Mouse (Mus musculus): Measurements from ENCODE around the gene Dixdc1. TPM values are rescaled to one million over a fixed set of nuclear protein-coding genes. Genes with fewer than 3 reads are reported as not detected.
A peak's percentile ranks its signal among the peaks of the same experiment; 100 is the strongest.
"Not testable (repeated sequence)": the region's sequence is repeated elsewhere in the genome, so short reads cannot be mapped to it uniquely, and the experiment has no call there.

The Dixdc1 gene
- polyA plus RNA-seq, 1 experiment from 2014 or later, result 20.2 TPM

DNA sequence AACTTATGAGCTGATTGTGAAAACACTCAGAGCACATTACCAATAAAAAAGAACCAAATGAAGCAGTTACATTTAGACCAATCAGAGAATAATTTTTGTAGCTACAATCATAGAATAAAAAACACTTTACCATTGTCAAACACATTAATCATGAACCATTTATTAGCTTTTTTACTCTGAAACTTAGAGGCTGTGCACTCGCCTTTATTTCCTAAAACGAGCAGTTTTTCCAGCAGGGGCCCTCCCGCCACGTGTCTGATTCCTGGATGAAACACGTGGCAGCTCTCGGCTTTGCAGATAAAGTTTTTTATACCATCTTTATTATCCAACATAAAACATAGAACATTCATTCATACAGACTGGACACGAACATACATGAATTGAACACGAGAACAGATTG is 108.4 kb downstream of the Dixdc1 start:
- peaks cover 14% of the 10 kb centered on the region for H3K36me3 ChIP-seq
- H3K27ac ChIP-seq; H3K9ac ChIP-seq; H3K4me1 ChIP-seq; H3K9me3 ChIP-seq; H3K4me3 ChIP-seq; ATAC-seq (ENCODE audit: insufficient number of reproducible peaks, insufficient read depth, low FRiP score, low TSS enrichment); H3K4me2 ChIP-seq (replicated peaks); H3K27me3 ChIP-seq: not testable (repeated sequence)
- 90% methylated on average over 6 of the region's 8 CpGs for WGBS

DNA sequence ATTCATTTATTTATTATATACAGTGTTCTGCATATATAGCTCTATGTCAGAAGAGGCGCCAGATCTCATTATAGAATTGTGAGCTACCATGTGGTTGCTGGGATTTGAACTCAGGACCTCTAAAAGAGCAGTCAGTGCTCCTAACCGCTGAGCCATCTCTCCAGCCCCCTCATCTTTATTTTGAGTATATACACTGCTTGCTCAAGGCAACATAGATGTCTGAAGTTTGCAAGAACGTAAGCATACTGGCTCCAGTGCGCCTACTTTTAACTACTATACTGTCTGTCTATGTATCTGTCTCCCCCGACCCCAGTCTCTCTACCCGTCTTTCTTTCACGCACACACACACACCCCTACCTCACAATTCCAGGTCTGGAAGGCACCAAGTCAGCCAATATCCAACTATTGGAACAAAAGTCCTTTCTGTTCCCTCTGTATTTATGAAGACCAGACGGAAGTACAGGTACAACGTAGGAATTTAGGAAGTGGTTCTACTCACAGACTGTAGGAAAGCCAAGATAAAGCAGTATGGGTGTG is 121.5 kb downstream of the Dixdc1 start:
- Histone ChIP-seq H3K9me3 (no peaks in the 10 kb centered on the region), H3K4me1 (peaks cover 8% of the 10 kb centered on the region; the same call in 1 of the 2 replicates), H3K27ac (no peak overlapping the region), H3K4me3 (peak overlapping the region; percentile 98), H3K4me2 (replicated peaks) (peak overlapping the region; percentile 71), H3K36me3 (peaks cover 22% of the 10 kb centered on the region), H3K9ac (no peak overlapping the region), H3K27me3 (no peaks in the 10 kb centered on the region)
- no peak for ATAC-seq (ENCODE audit: insufficient number of reproducible peaks, insufficient read depth, low FRiP score, low TSS enrichment)
- WGBS, result 62% methylated on average over 9 of the region's 9 CpGs

DNA sequence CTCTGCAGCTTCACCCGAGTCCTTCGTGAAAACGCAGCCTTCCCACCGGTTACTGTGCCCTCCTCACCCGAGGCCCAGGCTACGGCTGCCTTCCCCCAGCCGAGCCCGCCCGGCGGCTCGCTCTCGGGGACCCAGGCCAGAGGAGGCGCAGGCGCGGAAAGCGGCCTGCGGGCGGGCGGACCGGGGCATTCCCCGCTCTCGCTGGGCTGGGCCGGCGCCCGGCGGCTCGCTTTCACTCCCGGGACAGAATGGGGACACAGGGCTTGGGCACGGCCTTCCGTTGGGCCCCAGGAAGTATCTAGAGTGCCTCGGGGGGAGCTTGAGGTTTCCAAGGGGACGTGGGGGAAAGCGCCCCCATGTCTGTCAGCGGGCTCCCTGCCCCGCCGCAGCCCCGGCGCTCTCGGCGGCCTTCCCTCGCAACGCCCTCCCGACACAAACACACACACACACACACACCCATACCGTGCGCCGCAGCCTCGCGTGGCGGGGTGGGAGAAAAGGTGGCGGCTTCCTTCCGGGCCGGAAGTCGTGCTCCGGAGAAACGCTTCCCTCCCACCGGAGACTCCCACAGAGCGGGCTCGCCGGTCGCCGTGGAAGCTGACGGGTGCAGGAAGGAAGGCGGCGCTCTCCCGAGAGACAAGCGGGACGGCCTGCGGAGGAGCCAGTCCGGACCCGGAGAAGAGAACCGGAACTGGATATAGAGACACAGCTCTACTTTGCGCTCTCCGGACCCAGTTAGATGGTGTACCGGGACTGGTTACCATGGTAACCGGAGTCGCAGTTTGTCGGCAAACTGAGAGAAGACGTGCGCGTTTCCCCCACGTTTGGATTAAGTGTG is 122.3 kb downstream of the Dixdc1 start, which contains the start of the genes Pih1d2 and Nkapd1:
Pih1d2 (plus strand) TSS at position 556 of the 838 bp plus-strand sequence.
Nkapd1 (minus strand) TSS at position 699 of the 838 bp plus-strand sequence.
- Histone ChIP-seq H3K27ac (peak within 1 kb of the TSS; percentile 91), H3K4me2 (replicated peaks) (peak within 1 kb of the TSS; percentile 71), H3K9ac (peak within 1 kb of the TSS; percentile 98), H3K27me3 (no peaks in the 10 kb centered on the region), H3K4me3 (peak within 1 kb of the TSS; percentile 98), H3K4me1 (peaks cover 8% of the 10 kb centered on the region; the same call in 1 of the 2 replicates), H3K36me3 (peaks cover 29% of the 10 kb centered on the region), H3K9me3 (no peaks in the 10 kb centered on the region)
- peak; percentile 89 for ATAC-seq (ENCODE audit: insufficient number of reproducible peaks, insufficient read depth, low FRiP score, low TSS enrichment)
- WGBS, result under 1% methylated on average over 68 of the region's 81 CpGs

DNA sequence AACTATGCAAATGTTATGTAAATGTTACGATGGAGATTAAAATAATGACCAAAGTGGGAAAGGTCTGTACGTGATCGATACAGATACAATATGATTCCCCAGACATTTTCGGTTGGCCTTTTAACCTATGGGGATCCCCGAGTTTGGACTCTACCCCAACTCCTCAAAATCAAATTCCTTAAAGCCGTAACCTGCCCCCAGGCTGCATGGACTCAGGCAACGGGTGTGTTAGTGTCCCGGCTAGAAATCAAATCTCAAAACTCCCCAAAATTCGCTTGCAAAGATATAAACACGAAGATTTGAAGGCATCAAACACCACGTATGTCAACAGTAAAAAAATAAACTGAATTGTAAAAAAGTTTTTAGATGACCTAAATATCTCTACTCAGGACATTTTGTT is 123.2 kb downstream of the Dixdc1 start:
- Histone ChIP-seq H3K9me3 (no peaks in the 10 kb centered on the region), H3K4me3 (peak overlapping the region; percentile 98), H3K4me1 (peaks cover 8% of the 10 kb centered on the region; the same call in 1 of the 2 replicates), H3K9ac (peak overlapping the region; percentile 98), H3K4me2 (replicated peaks) (peak overlapping the region; percentile 71), H3K27me3 (no peaks in the 10 kb centered on the region), H3K27ac (no peak overlapping the region), H3K36me3 (peaks cover 36% of the 10 kb centered on the region)
- WGBS, result 36% methylated on average over 11 of the region's 11 CpGs
- no peak for ATAC-seq (ENCODE audit: insufficient number of reproducible peaks, insufficient read depth, low FRiP score, low TSS enrichment)

Other genes starting within 250 kb of the Dixdc1 start
- gene Plet1, start 245.0 kb downstream of the Dixdc1 start, polyA plus RNA-seq (2016; fragmentation: Nextera tagmentation; extraction: Ambion mirVana), result 1.2 TPM in 2 replicates
- 71.9 and 73.6 TPM in 2 replicates for gene Pts, start 210.8 kb downstream of the Dixdc1 start, polyA plus RNA-seq (2016; fragmentation: Nextera tagmentation; extraction: Ambion mirVana)
- 3.3 and 5.1 TPM in 2 replicates for gene Il18, start 184.7 kb downstream of the Dixdc1 start, polyA plus RNA-seq (2016; fragmentation: Nextera tagmentation; extraction: Ambion mirVana)
- 0.12 TPM in 1 of 2 replicates, not detected in the other for gene Bco2, start 184.3 kb downstream of the Dixdc1 start, polyA plus RNA-seq (2016; fragmentation: Nextera tagmentation; extraction: Ambion mirVana)
- gene Tex12, start 178.2 kb downstream of the Dixdc1 start, polyA plus RNA-seq (2016; fragmentation: Nextera tagmentation; extraction: Ambion mirVana), result not detected in 2 replicates
- 240 and 246 TPM in 2 replicates for gene Sdhd, start 135.7 kb downstream of the Dixdc1 start, polyA plus RNA-seq (2016; fragmentation: Nextera tagmentation; extraction: Ambion mirVana)
- gene Timm8b, start 135.6 kb downstream of the Dixdc1 start, polyA plus RNA-seq (2016; fragmentation: Nextera tagmentation; extraction: Ambion mirVana), result 304 and 322 TPM in 2 replicates
- 4.4 and 4.8 TPM in 2 replicates for gene Pih1d2, start 122.2 kb downstream of the Dixdc1 start, polyA plus RNA-seq (2016; fragmentation: Nextera tagmentation; extraction: Ambion mirVana)
- 28.5 and 31.4 TPM in 2 replicates for gene Nkapd1, start 122.1 kb downstream of the Dixdc1 start, polyA plus RNA-seq (2016; fragmentation: Nextera tagmentation; extraction: Ambion mirVana)
- gene Dlat, start 79.7 kb downstream of the Dixdc1 start, polyA plus RNA-seq (2016; fragmentation: Nextera tagmentation; extraction: Ambion mirVana), result 44.4 and 47.4 TPM in 2 replicates
- gene 2310030G06Rik, start 7.0 kb upstream of the Dixdc1 start, polyA plus RNA-seq (2016; fragmentation: Nextera tagmentation; extraction: Ambion mirVana), result 4.5 and 4.6 TPM in 2 replicates
- gene Cryab, start 11.8 kb upstream of the Dixdc1 start, polyA plus RNA-seq (2016; fragmentation: Nextera tagmentation; extraction: Ambion mirVana), result 25.4 and 36.0 TPM in 2 replicates
- gene Hspb2, start 12.8 kb upstream of the Dixdc1 start, polyA plus RNA-seq (2016; fragmentation: Nextera tagmentation; extraction: Ambion mirVana), result 8.5 and 10.1 TPM in 2 replicates
- 10.5 and 12.5 TPM in 2 replicates for gene Fdxacb1, start 28.7 kb upstream of the Dixdc1 start, polyA plus RNA-seq (2016; fragmentation: Nextera tagmentation; extraction: Ambion mirVana)
- 43.9 and 44.1 TPM in 2 replicates for gene Alg9, start 35.5 kb upstream of the Dixdc1 start, polyA plus RNA-seq (2016; fragmentation: Nextera tagmentation; extraction: Ambion mirVana)
- gene 1110032A03Rik, start 36.0 kb upstream of the Dixdc1 start, polyA plus RNA-seq (2016; fragmentation: Nextera tagmentation; extraction: Ambion mirVana), result 31.5 and 34.2 TPM in 2 replicates
- 96.2 and 96.6 TPM in 2 replicates for gene Ppp2r1b, start 105.8 kb upstream of the Dixdc1 start, polyA plus RNA-seq (2016; fragmentation: Nextera tagmentation; extraction: Ambion mirVana)